Mouse (Mus musculus) lung, postnatal 0 days (tissue): ENCODE results near the gene Pparg.

Experiments
- CTCF ChIP-seq: IDR thresholded peaks from 2 replicates; pipeline ENCODE4 v1.5.1; 2016; ENCODE audit warnings: antibody characterized with exemption, mild to moderate bottlenecking
- EP300 ChIP-seq: IDR thresholded peaks from 2 replicates; pipeline ENCODE4 v1.6.1; 2016; ENCODE audit warnings: antibody characterized with exemption, mild to moderate bottlenecking, control low read depth

DNA sequence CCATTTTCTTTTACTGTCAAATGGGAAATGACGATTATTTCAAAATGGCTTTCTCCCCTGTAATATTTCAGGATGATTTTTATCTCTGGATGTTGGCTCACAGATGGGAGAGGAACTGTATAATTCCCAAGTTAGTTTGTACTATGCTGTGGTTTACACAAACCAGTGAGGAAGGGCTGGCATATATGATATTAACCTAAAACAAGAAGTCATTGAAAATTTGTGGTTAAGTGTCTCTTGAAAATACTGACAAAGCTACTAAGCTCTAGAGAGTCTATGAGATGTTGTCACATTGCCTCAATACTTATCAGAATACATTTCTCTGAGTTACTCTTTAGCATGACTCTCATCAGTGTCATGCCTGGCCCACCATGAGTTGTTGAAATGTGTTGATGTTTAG is 73.3 kb downstream of the Pparg start:
- TF ChIP-seq CTCF: no peak
- no peak for TF ChIP-seq EP300
